Mouse (Mus musculus) heart, embryonic 11.5 days (tissue): Measurements from ENCODE around the gene Tmem135. TPM values are rescaled to one million over a fixed set of nuclear protein-coding genes. Genes with fewer than 3 reads are reported as not detected.

ENCODE experiments used
- ATAC-seq: fragments of 200-750 bp; cut with Nextera tagmentation; replicated peaks from 2 replicates; pipeline ENCODE4 v1.8.0; 2017; ENCODE audit warnings: moderate library complexity; ENCODE audit not compliant: insufficient number of reproducible peaks, low FRiP score, low TSS enrichment
- H3K27ac ChIP-seq: fragments of 300-500 bp; sonication (generic); 2 replicates; pipeline ENCODE4 v1.5.1; 2014; ENCODE audit warnings: mild to moderate bottlenecking, low read depth, low read length
- H3K27me3 ChIP-seq: fragments of 300-500 bp; sonication (generic); 2 replicates; pipeline ENCODE4 v1.6.1; 2014; ENCODE audit warnings: mild to moderate bottlenecking, low read length, mixed read lengths; ENCODE audit not compliant: control insufficient read depth, insufficient read depth
- H3K36me3 ChIP-seq: fragments of 300-500 bp; sonication (generic); 2 replicates; pipeline ENCODE4 v1.6.1; 2014; ENCODE audit warnings: mild to moderate bottlenecking, low read length, moderate library complexity, mixed read lengths; ENCODE audit not compliant: control insufficient read depth, insufficient read depth
- H3K4me1 ChIP-seq: fragments of 300-500 bp; sonication (generic); 2 replicates; pipeline ENCODE4 v1.6.1; 2014; ENCODE audit warnings: low read length; ENCODE audit not compliant: control insufficient read depth, insufficient read depth
- H3K4me2 ChIP-seq: fragments of 300-500 bp; sonication (generic); 2 replicates; pipeline ENCODE4 v1.6.1; 2014; ENCODE audit warnings: mild to moderate bottlenecking, moderate library complexity
- H3K4me3 ChIP-seq: fragments of 300-500 bp; sonication (generic); 2 replicates; pipeline ENCODE4 v1.5.1; 2014; ENCODE audit warnings: low read depth, low read length
- H3K9ac ChIP-seq: fragments of 300-500 bp; sonication (generic); 2 replicates; pipeline ENCODE4 v1.6.1; 2014; ENCODE audit warnings: mild to moderate bottlenecking, low read depth, low read length, moderate library complexity
- H3K9me3 ChIP-seq: fragments of 300-500 bp; sonication (generic); replicated peaks from 2 replicates; pipeline ENCODE4 v1.6.1; 2016; ENCODE audit warnings: low read length; ENCODE audit not compliant: control insufficient read depth
- WGBS: fragments of 180-500 bp; shearing (Covaris S2); extraction: QIAGEN DNeasy Blood & Tissue Kit; methylation state at CpG from one replicate; pipeline ENCODE4 v1.1.7; 2014; ENCODE audit not compliant: insufficient replicate concordance; 5-methylcytosine and 5-hydroxymethylcytosine counted together
- polyA plus RNA-seq: library from polyadenylated mRNA; unstranded; fragments of >200 nt; fragmentation: Nextera tagmentation; extraction: Ambion mirVana; gene quantifications from 2 replicates; pipeline ENCODE4 v1.2.1, GENCODE M21; 2014

The Tmem135 gene
- polyA plus RNA-seq, 1 experiment from 2014 or later: 27.2 TPM

- Histone ChIP-seq H3K36me3 (no peaks in the 10 kb centered on the region), H3K27ac (no peak overlapping the region), H3K4me1 (peaks cover 9% of the 10 kb centered on the region; the same call in 1 of the 2 replicates), H3K27me3 (no peaks in the 10 kb centered on the region), H3K4me2 (no peak overlapping the region), H3K4me3 (no peak overlapping the region), H3K9ac (no peak overlapping the region), H3K9me3 (no peaks in the 10 kb centered on the region)
- no peak for ATAC-seq
- 4% methylated on average over 5 of the region's 5 CpGs for WGBS
Measured at GRCm38 (mm10) chr7:89423194-89423593, 19.2 kb upstream of the Tmem135 start.

- Histone ChIP-seq H3K4me3 (no peak overlapping the region), H3K9me3 (no peaks in the 10 kb centered on the region), H3K27me3 (no peaks in the 10 kb centered on the region), H3K4me1 (peaks cover 13% of the 10 kb centered on the region; the same call in 1 of the 2 replicates), H3K36me3 (no peaks in the 10 kb centered on the region), H3K4me2 (no peak overlapping the region), H3K9ac (no peak overlapping the region), H3K27ac (no peak overlapping the region)
- whole genome bisulfite sequencing: 35% methylated on average over 8 of the region's 8 CpGs
- no peak for ATAC-seq
Measured at GRCm38 (mm10) chr7:89422650-89423049, 18.6 kb upstream of the Tmem135 start.

GRCm38 (mm10) chr7:89421294-89421693 lies 17.3 kb upstream of the Tmem135 start:
- H3K36me3 ChIP-seq: no peaks in the 10 kb centered on the region
- no peak overlapping the region for H3K4me2 ChIP-seq
- H3K27me3 ChIP-seq: no peaks in the 10 kb centered on the region
- no peak overlapping the region for H3K27ac ChIP-seq
- H3K9ac ChIP-seq: no peak overlapping the region
- no peaks in the 10 kb centered on the region for H3K9me3 ChIP-seq
- WGBS: 91% methylated on average over 5 of the region's 5 CpGs
- no peak for ATAC-seq
- peaks cover 15% of the 10 kb centered on the region; the same call in 1 of the 2 replicates for H3K4me1 ChIP-seq
- H3K4me3 ChIP-seq: no peak overlapping the region

GRCm38 (mm10) chr7:89418917-89419679 lies 15.1 kb upstream of the Tmem135 start:
- no peak overlapping the region for H3K4me2 ChIP-seq
- no peaks in the 10 kb centered on the region for H3K9me3 ChIP-seq
- no peaks in the 10 kb centered on the region for H3K36me3 ChIP-seq
- ATAC-seq: no peak
- no peak overlapping the region for H3K9ac ChIP-seq
- no peak overlapping the region for H3K27ac ChIP-seq
- H3K4me1 ChIP-seq: peaks cover 15% of the 10 kb centered on the region; the same call in 1 of the 2 replicates
- no peaks in the 10 kb centered on the region for H3K27me3 ChIP-seq
- WGBS: 43% methylated on average over 3 of the region's 3 CpGs
- no peak overlapping the region for H3K4me3 ChIP-seq

- H3K4me1 ChIP-seq: peaks cover 11% of the 10 kb centered on the region; the same call in 1 of the 2 replicates
- H3K4me2 ChIP-seq: no peak overlapping the region
- no peak overlapping the region for H3K4me3 ChIP-seq
- H3K9me3 ChIP-seq: no peaks in the 10 kb centered on the region
- 43% methylated on average over 8 of the region's 8 CpGs for WGBS
- ATAC-seq: no peak
- no peak overlapping the region for H3K9ac ChIP-seq
- H3K36me3 ChIP-seq: no peaks in the 10 kb centered on the region
- no peaks in the 10 kb centered on the region for H3K27me3 ChIP-seq
- H3K27ac ChIP-seq: 0 out of 2 replicates have a peak overlapping the region, but pooled peaks have one; percentile 17
Measured at GRCm38 (mm10) chr7:89418127-89418653, 14.2 kb upstream of the Tmem135 start.

- H3K4me2 ChIP-seq: no peak overlapping the region
- no peak overlapping the region for H3K9ac ChIP-seq
- ATAC-seq: no peak
- 0 out of 2 replicates have a peak overlapping the region, but pooled peaks have one; percentile 17 for H3K27ac ChIP-seq
- no peaks in the 10 kb centered on the region for H3K9me3 ChIP-seq
- peaks cover 7% of the 10 kb centered on the region; the same call in 1 of the 2 replicates for H3K4me1 ChIP-seq
- H3K27me3 ChIP-seq: no peaks in the 10 kb centered on the region
- H3K36me3 ChIP-seq: no peaks in the 10 kb centered on the region
- WGBS: 67% methylated on average over 2 of the region's 2 CpGs
- no peak overlapping the region for H3K4me3 ChIP-seq
Measured at GRCm38 (mm10) chr7:89417707-89418106, 13.7 kb upstream of the Tmem135 start.

GRCm38 (mm10) chr7:89416027-89416426 lies 12.0 kb upstream of the Tmem135 start:
- 50% methylated on average over 4 of the region's 4 CpGs for WGBS
- H3K9me3 ChIP-seq: no peaks in the 10 kb centered on the region
- no peak overlapping the region for H3K27ac ChIP-seq
- peaks cover 4% of the 10 kb centered on the region; the same call in 1 of the 2 replicates for H3K36me3 ChIP-seq
- H3K27me3 ChIP-seq: no peaks in the 10 kb centered on the region
- no peak overlapping the region for H3K4me3 ChIP-seq
- peaks cover 14% of the 10 kb centered on the region; the same call in 1 of the 2 replicates for H3K4me1 ChIP-seq
- ATAC-seq: no peak
- H3K4me2 ChIP-seq: no peak overlapping the region
- no peak overlapping the region for H3K9ac ChIP-seq

GRCm38 (mm10) chr7:89412094-89412493 lies 8.1 kb upstream of the Tmem135 start:
- 64% methylated on average over 7 of the region's 7 CpGs for WGBS
- Histone ChIP-seq H3K4me3 (no peak overlapping the region), H3K36me3 (peaks cover 8% of the 10 kb centered on the region; the same call in 1 of the 2 replicates), H3K4me1 (peaks cover 16% of the 10 kb centered on the region; the same call in 1 of the 2 replicates), H3K27me3 (no peaks in the 10 kb centered on the region), H3K9me3 (no peaks in the 10 kb centered on the region), H3K27ac (0 out of 2 replicates have a peak overlapping the region, but pooled peaks have one; percentile 29), H3K9ac (no peak overlapping the region), H3K4me2 (no peak overlapping the region)
- ATAC-seq: no peak
